Mouse (Mus musculus): ENCODE results near the gene Ncapd3. TPM values are rescaled to one million over a fixed set of nuclear protein-coding genes. Genes with fewer than 3 reads are reported as not detected.

The Ncapd3 gene
- polyA plus RNA-seq, 1 experiment from 2014 or later = 29.4 TPM

- no peak for ATAC-seq (ENCODE audit: low read depth)
- peaks cover 83% of the 10 kb centered on the region for H3K36me3 ChIP-seq (ENCODE audit: control insufficient read depth, insufficient read depth, low read length)
- WGBS = 89% methylated on average over 6 of the region's 6 CpGs
- no peaks in the 10 kb centered on the region for H3K9me3 ChIP-seq (ENCODE audit: control insufficient read depth, low read length)
- no peak overlapping the region for H3K27ac ChIP-seq (replicated peaks; ENCODE audit: low read depth, low read length)
- H3K4me2 ChIP-seq (ENCODE audit: low read depth, low read length) = no peak overlapping the region
- H3K4me1 ChIP-seq (ENCODE audit: control insufficient read depth, insufficient read depth, low read length) = no peaks in the 10 kb centered on the region
- H3K9ac ChIP-seq (ENCODE audit: low read depth, low read length) = no peak overlapping the region
- H3K27me3 ChIP-seq (replicated peaks; ENCODE audit: control insufficient read depth, insufficient read depth, low read length) = no peaks in the 10 kb centered on the region
- no peak for DNase-seq (ENCODE audit: low spot score)
- H3K4me3 ChIP-seq (ENCODE audit: low read depth, low read length) = no peak overlapping the region
Measured at GRCm38 (mm10) chr9:27101466-27101865, 71.5 kb downstream of the Ncapd3 start.

GRCm38 (mm10) chr9:27106081-27106480 lies 76.1 kb downstream of the Ncapd3 start:
- no peak overlapping the region for H3K4me3 ChIP-seq (ENCODE audit: low read depth, low read length)
- no peak overlapping the region for H3K9ac ChIP-seq (ENCODE audit: low read depth, low read length)
- H3K4me1 ChIP-seq (ENCODE audit: control insufficient read depth, insufficient read depth, low read length) = peaks cover 9% of the 10 kb centered on the region
- H3K4me2 ChIP-seq (ENCODE audit: low read depth, low read length) = no peak overlapping the region
- DNase-seq (ENCODE audit: low spot score) (peak; percentile 61), ATAC-seq (ENCODE audit: low read depth) (no peak)
- no peak overlapping the region for H3K27ac ChIP-seq (replicated peaks; ENCODE audit: low read depth, low read length)
- H3K36me3 ChIP-seq (ENCODE audit: control insufficient read depth, insufficient read depth, low read length) = peaks cover 42% of the 10 kb centered on the region
- WGBS = 61% methylated on average over 1 of the region's 1 CpGs
- no peaks in the 10 kb centered on the region for H3K9me3 ChIP-seq (ENCODE audit: control insufficient read depth, low read length)
- no peaks in the 10 kb centered on the region for H3K27me3 ChIP-seq (replicated peaks; ENCODE audit: control insufficient read depth, insufficient read depth, low read length)

GRCm38 (mm10) chr9:27108451-27108850 lies 78.5 kb downstream of the Ncapd3 start:
- H3K27ac ChIP-seq (replicated peaks; ENCODE audit: low read depth, low read length) = no peak overlapping the region
- WGBS = 83% methylated on average over 4 of the region's 4 CpGs
- ATAC-seq (ENCODE audit: low read depth) (no peak), DNase-seq (ENCODE audit: low spot score) (no peak)
- H3K36me3 ChIP-seq (ENCODE audit: control insufficient read depth, insufficient read depth, low read length) = peaks cover 19% of the 10 kb centered on the region
- no peaks in the 10 kb centered on the region for H3K9me3 ChIP-seq (ENCODE audit: control insufficient read depth, low read length)
- no peak overlapping the region for H3K4me3 ChIP-seq (ENCODE audit: low read depth, low read length)
- H3K4me1 ChIP-seq (ENCODE audit: control insufficient read depth, insufficient read depth, low read length) = peaks cover 9% of the 10 kb centered on the region
- no peak overlapping the region for H3K4me2 ChIP-seq (ENCODE audit: low read depth, low read length)
- H3K27me3 ChIP-seq (replicated peaks; ENCODE audit: control insufficient read depth, insufficient read depth, low read length) = no peaks in the 10 kb centered on the region
- H3K9ac ChIP-seq (ENCODE audit: low read depth, low read length) = no peak overlapping the region

GRCm38 (mm10) chr9:27109533-27110514 lies 79.8 kb downstream of the Ncapd3 start:
- 0 out of 2 replicates have a peak overlapping the region, but pooled peaks have one; percentile 12 for H3K27ac ChIP-seq (replicated peaks; ENCODE audit: low read depth, low read length)

GRCm38 (mm10) chr9:27110681-27111080 lies 80.7 kb downstream of the Ncapd3 start:
- Histone ChIP-seq H3K9ac (ENCODE audit: low read depth, low read length) (no peak overlapping the region), H3K27ac (replicated peaks; ENCODE audit: low read depth, low read length) (0 out of 2 replicates have a peak overlapping the region, but pooled peaks have one; percentile 10), H3K4me1 (ENCODE audit: control insufficient read depth, insufficient read depth, low read length) (peaks cover 9% of the 10 kb centered on the region), H3K4me2 (ENCODE audit: low read depth, low read length) (no peak overlapping the region), H3K9me3 (ENCODE audit: control insufficient read depth, low read length) (no peaks in the 10 kb centered on the region), H3K4me3 (ENCODE audit: low read depth, low read length) (no peak overlapping the region), H3K27me3 (replicated peaks; ENCODE audit: control insufficient read depth, insufficient read depth, low read length) (no peaks in the 10 kb centered on the region), H3K36me3 (ENCODE audit: control insufficient read depth, insufficient read depth, low read length) (no peaks in the 10 kb centered on the region)
- DNase-seq (ENCODE audit: low spot score) (peak; percentile 52), ATAC-seq (ENCODE audit: low read depth) (0 out of 2 replicates have a peak, but pooled peaks have one; percentile 51)
- WGBS = 37% methylated on average over 5 of the region's 5 CpGs

More at GRCm38 (mm10) chr9:27109533-27110514, 79.8 kb downstream of the Ncapd3 start:
- Histone ChIP-seq H3K36me3 (ENCODE audit: control insufficient read depth, insufficient read depth, low read length) (peaks cover 6% of the 10 kb centered on the region; the same call in 1 of the 2 replicates), H3K27me3 (replicated peaks; ENCODE audit: control insufficient read depth, insufficient read depth, low read length) (no peaks in the 10 kb centered on the region), H3K9ac (ENCODE audit: low read depth, low read length) (no peak overlapping the region), H3K4me3 (ENCODE audit: low read depth, low read length) (no peak overlapping the region), H3K4me1 (ENCODE audit: control insufficient read depth, insufficient read depth, low read length) (peaks cover 9% of the 10 kb centered on the region), H3K4me2 (ENCODE audit: low read depth, low read length) (no peak overlapping the region), H3K9me3 (ENCODE audit: control insufficient read depth, low read length) (no peaks in the 10 kb centered on the region)
- 69% methylated on average over 22 of the region's 22 CpGs for WGBS
- ATAC-seq (ENCODE audit: low read depth) (peak; percentile 66), DNase-seq (ENCODE audit: low spot score) (peak; percentile 70)

GRCm38 (mm10) chr9:27111756-27112155 lies 81.8 kb downstream of the Ncapd3 start:
- no peak for DNase-seq (ENCODE audit: low spot score)
- Histone ChIP-seq H3K4me2 (ENCODE audit: low read depth, low read length) (no peak overlapping the region), H3K4me3 (ENCODE audit: low read depth, low read length) (no peak overlapping the region), H3K27ac (replicated peaks; ENCODE audit: low read depth, low read length) (no peak overlapping the region), H3K9me3 (ENCODE audit: control insufficient read depth, low read length) (no peaks in the 10 kb centered on the region), H3K36me3 (ENCODE audit: control insufficient read depth, insufficient read depth, low read length) (no peaks in the 10 kb centered on the region), H3K9ac (ENCODE audit: low read depth, low read length) (no peak overlapping the region), H3K4me1 (ENCODE audit: control insufficient read depth, insufficient read depth, low read length) (peaks cover 9% of the 10 kb centered on the region), H3K27me3 (replicated peaks; ENCODE audit: control insufficient read depth, insufficient read depth, low read length) (no peaks in the 10 kb centered on the region)
- WGBS = 86% methylated on average over 3 of the region's 3 CpGs
- no peak for ATAC-seq (ENCODE audit: low read depth)

GRCm38 (mm10) chr9:27121254-27121653 lies 91.3 kb downstream of the Ncapd3 start:
- DNase-seq (ENCODE audit: low spot score) = no peak
- ATAC-seq (ENCODE audit: low read depth) = no peak
- 87% methylated on average over 9 of the region's 9 CpGs for WGBS

GRCm38 (mm10) chr9:27122076-27122475 lies 92.1 kb downstream of the Ncapd3 start:
- Histone ChIP-seq H3K4me3 (ENCODE audit: low read depth, low read length) (no peak overlapping the region), H3K27ac (replicated peaks; ENCODE audit: low read depth, low read length) (no peak overlapping the region), H3K27me3 (replicated peaks; ENCODE audit: control insufficient read depth, insufficient read depth, low read length) (no peaks in the 10 kb centered on the region), H3K4me2 (ENCODE audit: low read depth, low read length) (no peak overlapping the region), H3K9ac (ENCODE audit: low read depth, low read length) (no peak overlapping the region), H3K4me1 (ENCODE audit: control insufficient read depth, insufficient read depth, low read length) (no peaks in the 10 kb centered on the region), H3K9me3 (ENCODE audit: control insufficient read depth, low read length) (no peaks in the 10 kb centered on the region), H3K36me3 (ENCODE audit: control insufficient read depth, insufficient read depth, low read length) (no peaks in the 10 kb centered on the region)
- ATAC-seq (ENCODE audit: low read depth) (no peak), DNase-seq (ENCODE audit: low spot score) (no peak)
- 91% methylated on average over 4 of the region's 4 CpGs for WGBS

More at GRCm38 (mm10) chr9:27121254-27121653, 91.3 kb downstream of the Ncapd3 start:
- H3K27ac ChIP-seq (replicated peaks; ENCODE audit: low read depth, low read length) = no peak overlapping the region
- H3K4me3 ChIP-seq (ENCODE audit: low read depth, low read length) = no peak overlapping the region
- H3K27me3 ChIP-seq (replicated peaks; ENCODE audit: control insufficient read depth, insufficient read depth, low read length) = no peaks in the 10 kb centered on the region
- H3K9ac ChIP-seq (ENCODE audit: low read depth, low read length) = no peak overlapping the region
- no peaks in the 10 kb centered on the region for H3K4me1 ChIP-seq (ENCODE audit: control insufficient read depth, insufficient read depth, low read length)
- no peaks in the 10 kb centered on the region for H3K9me3 ChIP-seq (ENCODE audit: control insufficient read depth, low read length)
- H3K36me3 ChIP-seq (ENCODE audit: control insufficient read depth, insufficient read depth, low read length) = no peaks in the 10 kb centered on the region
- no peak overlapping the region for H3K4me2 ChIP-seq (ENCODE audit: low read depth, low read length)

Data from embryonic facial prominence, embryonic 14.5 days (tissue).